Mouse (Mus musculus) layer of hippocampus, postnatal 25 days (tissue): ENCODE measurements around the gene Olfr821. TPM values are rescaled to one million over a fixed set of nuclear protein-coding genes. Genes with fewer than 3 reads are reported as not detected.
"Not testable (repeated sequence)": the region's sequence is repeated elsewhere in the genome, so short reads cannot be mapped to it uniquely, and the experiment has no call there.

Experiments used
- DNase-seq, 2 experiments: peaks; one replicate each; pipeline ENCODE4 v3.0.0; 2022; ENCODE audit warnings: mixed read lengths in 2 of 2, low spot score in 1 of 2; ENCODE audit errors: extremely low spot score in 1 of 2
- total RNA-seq, 2 experiments: library from RNA; stranded (reverse); gene quantifications; 2 replicates each; pipeline ENCODE4 v1.2.3; 2021

Gene Olfr821
- not detected for total RNA-seq

DNA sequence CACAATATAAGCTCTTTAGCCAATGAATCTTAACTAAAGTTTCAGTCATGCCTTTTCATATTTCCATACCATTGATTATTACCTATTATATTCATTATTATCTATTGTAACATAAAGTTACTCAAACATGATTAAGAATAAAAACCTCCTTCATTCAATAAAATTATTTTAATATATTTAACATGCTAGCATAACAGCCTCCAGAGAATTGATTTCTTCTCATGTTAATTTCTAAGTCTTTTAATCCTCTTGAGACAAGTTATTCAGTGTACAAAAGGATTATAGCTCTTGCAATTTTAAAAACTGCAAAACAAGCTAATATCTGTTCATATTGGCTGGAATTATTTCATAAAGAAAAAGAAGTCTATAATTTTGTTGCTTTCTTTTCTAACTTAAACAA is at the start of gene Olfr821:
Gene Olfr821, plus strand, starts transcription at position 301 of the 400 bp plus-strand sequence.
- DNase-seq: no peak

GRCm38 (mm10) chr10:129981867-129982266 is 48.3 kb upstream of the Olfr821 start:
- not testable (repeated sequence) for DNase-seq

DNA sequence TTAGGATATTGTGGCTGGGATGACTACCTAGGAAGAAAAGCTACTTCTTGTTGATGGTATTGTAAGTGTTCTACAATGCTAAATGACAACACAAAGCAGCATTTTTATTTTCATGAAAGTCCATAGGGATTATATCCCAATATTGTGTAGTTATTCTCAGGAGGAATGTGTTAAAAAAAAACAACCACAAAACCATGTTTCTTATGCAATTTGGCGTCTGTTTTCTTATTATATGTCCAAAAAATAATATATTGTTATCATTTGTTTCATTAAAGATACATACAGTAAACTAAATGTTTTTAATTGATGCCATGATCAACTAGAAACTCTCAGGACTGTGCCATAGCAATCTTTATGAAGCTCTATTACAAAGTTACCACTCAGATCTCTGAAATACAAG is 45.2 kb upstream of the Olfr821 start, which contains the start of gene Gm10310:
Gene Gm10310, minus strand, starts transcription at position 101 of the 400 bp plus-strand sequence.
- DNase-seq: not testable (repeated sequence)

DNA sequence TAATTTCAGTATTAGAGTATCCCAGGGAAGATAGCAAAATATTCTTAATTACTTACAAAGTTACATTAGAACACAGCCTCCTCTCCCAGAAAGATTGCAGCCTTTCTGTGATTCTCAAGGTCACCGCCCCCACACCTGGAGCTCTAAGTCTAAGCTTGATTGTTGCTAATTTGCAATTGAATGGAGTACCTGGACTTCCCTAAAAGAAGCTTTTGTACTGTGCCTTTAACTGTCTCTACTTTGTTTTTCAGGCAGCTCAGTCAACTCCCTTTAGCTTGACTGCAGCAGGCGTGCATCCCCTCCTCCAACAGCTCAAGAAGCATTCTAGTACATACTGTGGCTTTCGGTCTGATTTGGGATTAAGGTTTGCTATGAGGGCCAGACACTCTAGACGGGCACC is 26.0 kb upstream of the Olfr821 start:
- not testable (repeated sequence) for DNase-seq

- DNase-seq: not testable (repeated sequence)
Observed at GRCm38 (mm10) chr10:130005366-130005765, 24.8 kb upstream of the Olfr821 start.

- DNase-seq: no peak
Observed at GRCm38 (mm10) chr10:130012321-130012720, 17.8 kb upstream of the Olfr821 start, which contains the start of gene Olfr820. Gene Olfr820 (plus strand): TSS chr10:130012621.

DNA sequence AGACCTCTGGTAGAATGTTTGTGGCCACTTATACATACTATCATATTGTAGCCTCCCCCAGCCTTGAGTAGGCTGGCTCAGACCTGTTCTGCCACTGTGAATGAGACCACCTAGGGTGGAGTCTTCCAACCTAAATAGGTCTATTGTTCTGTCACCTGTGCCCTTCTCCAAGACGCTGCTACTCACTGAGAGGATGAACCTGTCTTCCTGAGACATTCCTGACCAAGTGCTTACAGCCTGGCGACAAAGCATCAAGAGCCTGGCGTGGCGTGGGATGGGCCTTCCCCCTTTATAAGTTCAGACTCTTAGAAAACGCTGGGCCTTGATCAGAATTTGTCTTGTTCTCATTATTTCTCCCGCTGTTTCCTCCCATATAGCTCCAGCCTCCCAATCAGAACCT is 6.9 kb downstream of the Olfr821 start:
- DNase-seq: no peak

- no peak for DNase-seq
Observed at GRCm38 (mm10) chr10:130070910-130071309, 40.8 kb downstream of the Olfr821 start, which contains the start of gene Olfr822. Gene Olfr822 (plus strand): TSS chr10:130071210.

Other genes starting within 250 kb of the Olfr821 start
- gene Olfr810, start 235.4 kb upstream of the Olfr821 start, total RNA-seq: not detected
- not detected for gene Olfr811, start 226.0 kb upstream of the Olfr821 start, total RNA-seq
- not detected for gene Olfr812, start 184.3 kb upstream of the Olfr821 start, total RNA-seq
- not detected for gene Olfr813, start 175.0 kb upstream of the Olfr821 start, total RNA-seq
- gene Olfr814, start 150.5 kb upstream of the Olfr821 start, total RNA-seq: not detected
- gene Olfr815, start 124.5 kb upstream of the Olfr821 start, total RNA-seq: not detected
- gene Olfr816, start 114.8 kb upstream of the Olfr821 start, total RNA-seq: not detected
- gene Olfr818, start 81.2 kb upstream of the Olfr821 start, total RNA-seq: not detected
- gene Olfr819, start 63.1 kb upstream of the Olfr821 start, total RNA-seq: not detected
- not detected for gene Olfr247, start 54.2 kb upstream of the Olfr821 start, total RNA-seq
- not detected for gene Gm10310, start 45.3 kb upstream of the Olfr821 start, total RNA-seq
- gene Olfr820, start 17.7 kb upstream of the Olfr821 start, total RNA-seq: not detected
- not detected for gene Olfr822, start 40.9 kb downstream of the Olfr821 start, total RNA-seq
- not detected for gene Olfr823, start 85.0 kb downstream of the Olfr821 start, total RNA-seq
- not detected for gene Olfr824, start 99.7 kb downstream of the Olfr821 start, total RNA-seq
- not detected for gene Olfr825, start 136.4 kb downstream of the Olfr821 start, total RNA-seq
- gene Olfr826, start 153.8 kb downstream of the Olfr821 start, total RNA-seq: not detected
- not detected for gene Olfr827, start 184.1 kb downstream of the Olfr821 start, total RNA-seq
- gene Neurod4, start 249.9 kb downstream of the Olfr821 start, total RNA-seq: under 1 TPM in 1 of 2 experiments, not detected in 1; 0.20 TPM